Mouse (Mus musculus): ENCODE results near the gene Cfd. TPM values are rescaled to one million over a fixed set of nuclear protein-coding genes. Genes with fewer than 3 reads are reported as not detected.
A peak's percentile ranks its signal among the peaks of the same experiment; 100 is the strongest.

Cfd gene
- polyA plus RNA-seq, 1 experiment, result not detected

DNA sequence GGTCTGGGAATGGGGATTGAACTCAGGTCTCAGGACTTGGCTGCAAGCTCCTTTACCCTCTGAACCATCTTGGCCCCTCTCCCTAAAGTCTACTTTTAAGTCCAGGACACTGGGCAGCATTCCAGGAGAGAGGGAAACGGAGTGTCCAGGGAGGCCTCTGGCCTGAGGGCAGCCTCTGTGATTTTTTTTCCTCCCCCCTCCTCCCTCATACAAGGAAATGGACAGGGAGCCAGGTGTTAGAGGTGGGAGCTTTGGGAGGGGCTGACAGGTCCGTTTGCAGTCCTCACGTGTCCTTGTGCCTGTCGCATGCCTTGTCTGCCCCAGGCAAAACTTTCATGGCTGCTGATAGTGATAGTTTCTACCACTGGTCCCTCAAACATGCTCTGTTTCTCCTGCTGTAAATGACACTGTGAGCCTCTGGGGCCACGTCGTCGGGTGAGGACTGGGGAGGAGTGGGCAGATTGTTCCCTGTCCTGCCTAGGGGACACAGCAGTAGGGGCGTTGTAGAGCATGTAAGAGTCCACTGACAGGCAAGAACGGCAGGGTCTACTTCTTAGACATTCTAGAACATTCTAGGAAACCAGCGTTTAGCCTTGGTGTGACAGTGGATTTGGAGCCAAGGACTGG is 45.7 kb downstream of the Cfd start:
- TF ChIP-seq USF1 (IDR thresholded peaks at IDR 0.05; ENCODE audit: low read depth) (no peak), MYOD1 (IDR thresholded peaks at IDR 0.05; ENCODE audit: control insufficient read depth, insufficient read length, low read depth) (no peak), CTCF (IDR thresholded peaks at IDR 0.05; ENCODE audit: control insufficient read depth, insufficient read depth, insufficient read length) (no peak), MYOG (IDR thresholded peaks at IDR 0.05; ENCODE audit: control insufficient read depth, extremely low read depth, insufficient read length) (no peak), MAX (IDR thresholded peaks at IDR 0.05) (no peak), CEBPB (IDR thresholded peaks at IDR 0.05; ENCODE audit: low read depth) (no peak), FOSL1 (IDR thresholded peaks at IDR 0.05; ENCODE audit: insufficient read depth, low read length, poor library complexity, severe bottlenecking) (no peak)
- no peaks in the 10 kb centered on the region for H3K36me3 ChIP-seq (ENCODE audit: control insufficient read depth, insufficient read depth)

DNA sequence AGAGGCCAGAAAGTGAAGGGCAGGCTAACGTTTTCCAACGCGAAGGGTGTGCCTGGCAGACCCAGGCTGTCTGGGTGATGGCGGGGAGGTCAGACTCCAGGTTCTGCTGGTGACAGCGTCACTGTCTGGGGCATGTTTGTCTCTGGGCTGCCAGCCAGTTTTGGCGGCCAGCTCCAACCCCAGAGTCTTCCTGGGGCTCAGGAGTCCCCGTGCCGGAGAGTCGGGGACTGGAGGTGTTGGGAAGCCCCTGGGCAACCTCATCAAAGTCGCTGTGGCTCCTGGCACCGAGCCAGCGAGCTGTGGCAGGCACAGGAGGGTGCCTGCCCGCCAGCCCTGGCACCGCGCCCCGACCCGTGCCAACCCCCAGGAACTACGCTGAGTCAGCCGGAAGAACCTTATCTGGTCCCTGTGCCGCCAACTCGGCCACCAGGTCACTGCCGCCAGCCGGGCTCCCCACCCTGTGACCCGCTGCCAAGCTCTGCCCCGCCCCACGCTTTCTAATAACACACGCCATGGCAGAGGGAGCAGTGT is 46.3 kb downstream of the Cfd start:
- Histone ChIP-seq H3K79me2 (ENCODE audit: control insufficient read depth, insufficient read depth) (no peaks in the 10 kb centered on the region), H3K4me3 (ENCODE audit: insufficient read depth, poor library complexity, severe bottlenecking) (no peak overlapping the region), H3K36me3 (ENCODE audit: control insufficient read depth, insufficient read depth) (no peaks in the 10 kb centered on the region), H3K79me3 (ENCODE audit: low read depth) (no peaks in the 10 kb centered on the region), H3K27me3 (ENCODE audit: control insufficient read depth, insufficient read depth, insufficient read length) (no peaks in the 10 kb centered on the region), H3ac (ENCODE audit: control insufficient read depth, insufficient read length, low read depth) (peak overlapping the region; percentile 18)
- TF ChIP-seq CEBPB (IDR thresholded peaks at IDR 0.05; ENCODE audit: low read depth) (no peak), USF1 (IDR thresholded peaks at IDR 0.05; ENCODE audit: low read depth) (no peak), MAX (IDR thresholded peaks at IDR 0.05) (peak; percentile 42)

More for the DNA sequence above, 45.7 kb downstream of the Cfd start:
- Histone ChIP-seq H3K27me3 (ENCODE audit: control insufficient read depth, insufficient read depth, insufficient read length) (no peaks in the 10 kb centered on the region), H3K79me2 (ENCODE audit: control insufficient read depth, insufficient read depth) (no peaks in the 10 kb centered on the region), H3ac (ENCODE audit: control insufficient read depth, insufficient read length, low read depth) (peak overlapping the region; percentile 18), H3K79me3 (ENCODE audit: low read depth) (no peaks in the 10 kb centered on the region), H3K4me3 (ENCODE audit: insufficient read depth, poor library complexity, severe bottlenecking) (no peak overlapping the region)

DNA sequence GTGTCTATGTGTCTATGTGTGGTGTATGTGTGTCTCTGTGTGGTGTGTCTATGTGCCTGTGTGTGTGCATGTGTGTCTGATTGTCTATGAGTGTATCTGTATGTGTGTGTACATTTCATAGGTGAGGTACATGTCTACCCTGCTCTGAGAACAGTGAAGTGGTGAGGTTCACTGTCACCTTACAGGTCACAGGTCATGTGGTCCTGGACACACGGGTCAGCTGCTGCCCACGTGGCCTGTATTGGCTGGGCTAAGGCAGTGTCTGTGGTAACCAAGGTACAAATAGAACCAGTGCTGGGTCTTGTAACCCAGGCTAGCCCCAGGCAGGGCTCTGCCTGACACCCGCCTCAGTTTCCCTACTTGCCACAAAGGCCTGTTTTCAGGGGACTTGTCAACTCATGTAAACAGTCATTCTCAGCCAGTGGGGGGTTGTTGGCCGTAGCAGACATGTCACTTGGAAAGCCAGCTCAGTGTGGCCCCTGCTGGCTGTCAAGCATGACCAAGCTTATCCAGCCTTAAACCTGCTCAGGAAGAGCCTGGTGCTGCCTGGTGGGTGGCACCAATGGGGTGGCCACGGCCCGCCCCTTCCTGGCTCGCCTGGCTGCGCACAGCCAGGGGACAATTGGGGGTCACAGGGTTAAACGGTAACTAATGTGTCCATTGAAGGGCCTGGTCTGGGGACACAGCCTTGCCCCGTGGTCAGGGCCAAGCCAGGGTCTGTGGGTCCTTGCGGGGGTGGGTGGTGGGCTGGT is 47.3 kb downstream of the Cfd start:
- Histone ChIP-seq H3K79me2 (ENCODE audit: control insufficient read depth, insufficient read depth) (no peaks in the 10 kb centered on the region), H3K79me3 (ENCODE audit: low read depth) (no peaks in the 10 kb centered on the region), H3K4me3 (ENCODE audit: insufficient read depth, poor library complexity, severe bottlenecking) (no peak overlapping the region), H3ac (ENCODE audit: control insufficient read depth, insufficient read length, low read depth) (no peak overlapping the region), H3K27me3 (ENCODE audit: control insufficient read depth, insufficient read depth, insufficient read length) (no peaks in the 10 kb centered on the region), H3K36me3 (ENCODE audit: control insufficient read depth, insufficient read depth) (no peaks in the 10 kb centered on the region)
- TF ChIP-seq CEBPB (IDR thresholded peaks at IDR 0.05; ENCODE audit: low read depth) (no peak), FOSL1 (IDR thresholded peaks at IDR 0.05; ENCODE audit: insufficient read depth, low read length, poor library complexity, severe bottlenecking) (no peak), MYOG (IDR thresholded peaks at IDR 0.05; ENCODE audit: control insufficient read depth, extremely low read depth, insufficient read length) (no peak), CTCF (IDR thresholded peaks at IDR 0.05; ENCODE audit: control insufficient read depth, insufficient read depth, insufficient read length) (no peak), MAX (IDR thresholded peaks at IDR 0.05) (no peak), MYOD1 (IDR thresholded peaks at IDR 0.05; ENCODE audit: control insufficient read depth, insufficient read length, low read depth) (no peak), USF1 (IDR thresholded peaks at IDR 0.05; ENCODE audit: low read depth) (no peak)

DNA sequence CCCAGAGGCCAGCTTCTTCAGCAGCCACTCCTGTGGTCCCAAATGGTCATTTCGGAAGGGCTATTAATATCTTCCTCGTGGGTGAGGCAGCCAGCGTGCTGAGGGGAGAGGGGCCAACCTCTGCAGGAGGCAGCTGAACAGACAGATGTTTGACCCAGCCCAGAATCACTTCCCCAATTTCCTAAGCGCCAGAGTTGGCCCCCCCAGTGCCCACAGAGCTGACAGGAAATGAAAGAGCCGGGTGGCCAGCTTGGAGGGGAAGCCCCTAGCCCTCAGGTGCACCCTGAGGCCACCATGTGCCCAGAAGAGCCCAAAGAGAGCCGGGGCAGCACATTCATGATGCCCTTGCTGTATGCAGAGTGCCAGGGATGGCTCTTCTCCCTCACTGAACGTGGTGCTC is 50.1 kb downstream of the Cfd start:
- Histone ChIP-seq H3K27me3 (ENCODE audit: control insufficient read depth, insufficient read depth, insufficient read length) (no peaks in the 10 kb centered on the region), H3K79me3 (ENCODE audit: low read depth) (no peaks in the 10 kb centered on the region), H3K36me3 (ENCODE audit: control insufficient read depth, insufficient read depth) (no peaks in the 10 kb centered on the region), H3K79me2 (ENCODE audit: control insufficient read depth, insufficient read depth) (no peaks in the 10 kb centered on the region), H3K4me3 (ENCODE audit: insufficient read depth, poor library complexity, severe bottlenecking) (no peak overlapping the region), H3ac (ENCODE audit: control insufficient read depth, insufficient read length, low read depth) (no peak overlapping the region)
- TF ChIP-seq CTCF (IDR thresholded peaks at IDR 0.05; ENCODE audit: control insufficient read depth, insufficient read depth, insufficient read length) (no peak), MYOD1 (IDR thresholded peaks at IDR 0.05; ENCODE audit: control insufficient read depth, insufficient read length, low read depth) (no peak), MYOG (IDR thresholded peaks at IDR 0.05; ENCODE audit: control insufficient read depth, extremely low read depth, insufficient read length) (no peak), USF1 (IDR thresholded peaks at IDR 0.05; ENCODE audit: low read depth) (no peak), FOSL1 (IDR thresholded peaks at IDR 0.05; ENCODE audit: insufficient read depth, low read length, poor library complexity, severe bottlenecking) (no peak), MAX (IDR thresholded peaks at IDR 0.05) (no peak), CEBPB (IDR thresholded peaks at IDR 0.05; ENCODE audit: low read depth) (no peak)

Small RNA genes within 50 kb of the gene (microRNA-seq; reads per million reads assigned to microRNA genes)
- 0.20 reads per million for gene Mir6910 (ENCODE audit: borderline microRNAs expressed)

Other genes with a start within 250 kb of the Cfd start
- not detected for gene Odf3l2, start 245.1 kb upstream of the Cfd start, polyA plus RNA-seq (2012; fragmentation: generic; extraction: Trizol)
- gene Madcam1, start 226.3 kb upstream of the Cfd start, polyA plus RNA-seq (2012; fragmentation: generic; extraction: Trizol), result not detected
- 80.7 TPM for gene Tpgs1, start 221.5 kb upstream of the Cfd start, polyA plus RNA-seq (2012; fragmentation: generic; extraction: Trizol)
- gene Cdc34, start 208.7 kb upstream of the Cfd start, polyA plus RNA-seq (2012; fragmentation: generic; extraction: Trizol), result 235 TPM
- gene Gzmm, start 201.8 kb upstream of the Cfd start, polyA plus RNA-seq (2012; fragmentation: generic; extraction: Trizol), result 0.51 TPM
- gene Bsg, start 186.4 kb upstream of the Cfd start, polyA plus RNA-seq (2012; fragmentation: generic; extraction: Trizol), result 749 TPM
- gene Hcn2, start 174.2 kb upstream of the Cfd start, polyA plus RNA-seq (2012; fragmentation: generic; extraction: Trizol), result 0.34 TPM
- gene Polrmt, start 144.3 kb upstream of the Cfd start, polyA plus RNA-seq (2012; fragmentation: generic; extraction: Trizol), result 56.5 TPM
- 0.29 TPM for gene Fgf22, start 135.8 kb upstream of the Cfd start, polyA plus RNA-seq (2012; fragmentation: generic; extraction: Trizol)
- 116 TPM for gene Rnf126, start 123.9 kb upstream of the Cfd start, polyA plus RNA-seq (2012; fragmentation: generic; extraction: Trizol)
- 12.1 TPM for gene Fstl3, start 113.6 kb upstream of the Cfd start, polyA plus RNA-seq (2012; fragmentation: generic; extraction: Trizol)
- gene Prss57, start 99.9 kb upstream of the Cfd start, polyA plus RNA-seq (2012; fragmentation: generic; extraction: Trizol), result not detected
- gene Palm, start 97.3 kb upstream of the Cfd start, polyA plus RNA-seq (2012; fragmentation: generic; extraction: Trizol), result 39.9 TPM
- gene Misp, start 69.9 kb upstream of the Cfd start, polyA plus RNA-seq (2012; fragmentation: generic; extraction: Trizol), result not detected
- gene Ptbp1, start 36.4 kb upstream of the Cfd start, polyA plus RNA-seq (2012; fragmentation: generic; extraction: Trizol), result 345 TPM
- not detected for gene Prtn3, start 16.4 kb upstream of the Cfd start, polyA plus RNA-seq (2012; fragmentation: generic; extraction: Trizol)
- 2.3 TPM for gene Plppr3, start 16.2 kb upstream of the Cfd start, polyA plus RNA-seq (2012; fragmentation: generic; extraction: Trizol)
- not detected for gene Elane, start 4.6 kb upstream of the Cfd start, polyA plus RNA-seq (2012; fragmentation: generic; extraction: Trizol)
- 32.5 TPM for gene Med16, start 18.1 kb downstream of the Cfd start, polyA plus RNA-seq (2012; fragmentation: generic; extraction: Trizol)
- not detected for gene Gm26602, start 20.0 kb downstream of the Cfd start, polyA plus RNA-seq (2012; fragmentation: generic; extraction: Trizol)
- gene Kiss1r, start 26.1 kb downstream of the Cfd start, polyA plus RNA-seq (2012; fragmentation: generic; extraction: Trizol), result 0.13 TPM
- gene R3hdm4, start 30.4 kb downstream of the Cfd start, polyA plus RNA-seq (2012; fragmentation: generic; extraction: Trizol), result 46.7 TPM
- 0.74 TPM for gene Arid3a, start 36.2 kb downstream of the Cfd start, polyA plus RNA-seq (2012; fragmentation: generic; extraction: Trizol)
- 48.6 TPM for gene Wdr18, start 69.3 kb downstream of the Cfd start, polyA plus RNA-seq (2012; fragmentation: generic; extraction: Trizol)
- gene Grin3b, start 79.9 kb downstream of the Cfd start, polyA plus RNA-seq (2012; fragmentation: generic; extraction: Trizol), result 0.30 TPM
- 102 TPM for gene Tmem259, start 93.5 kb downstream of the Cfd start, polyA plus RNA-seq (2012; fragmentation: generic; extraction: Trizol)
- gene Cnn2, start 97.7 kb downstream of the Cfd start, polyA plus RNA-seq (2012; fragmentation: generic; extraction: Trizol), result 437 TPM
- gene Abca7, start 105.6 kb downstream of the Cfd start, polyA plus RNA-seq (2012; fragmentation: generic; extraction: Trizol), result 10.7 TPM
- gene Arhgap45, start 125.8 kb downstream of the Cfd start, polyA plus RNA-seq (2012; fragmentation: generic; extraction: Trizol), result 1.6 TPM
- 269 TPM for gene Polr2e, start 148.9 kb downstream of the Cfd start, polyA plus RNA-seq (2012; fragmentation: generic; extraction: Trizol)
- gene Gpx4, start 156.3 kb downstream of the Cfd start, polyA plus RNA-seq (2012; fragmentation: generic; extraction: Trizol), result 964 TPM
- 29.4 TPM for gene Sbno2, start 214.7 kb downstream of the Cfd start, polyA plus RNA-seq (2012; fragmentation: generic; extraction: Trizol)
- 106 TPM for gene Stk11, start 224.9 kb downstream of the Cfd start, polyA plus RNA-seq (2012; fragmentation: generic; extraction: Trizol)
- 720 TPM for gene Atp5d, start 247.8 kb downstream of the Cfd start, polyA plus RNA-seq (2012; fragmentation: generic; extraction: Trizol)
- gene Cbarp, start 250.0 kb downstream of the Cfd start, polyA plus RNA-seq (2012; fragmentation: generic; extraction: Trizol), result 12.1 TPM